Mouse (Mus musculus): ENCODE results near the gene Otop3. TPM values are rescaled to one million over a fixed set of nuclear protein-coding genes. Genes with fewer than 3 reads are reported as not detected.

Otop3 gene
- total RNA-seq (2014; rRNA removed) (0.31 and 0.48 TPM in 2 replicates), polyA plus RNA-seq (2015; fragmentation: Nextera tagmentation; extraction: Ambion mirVana) (0.47 and 0.98 TPM in 2 replicates)

DNA sequence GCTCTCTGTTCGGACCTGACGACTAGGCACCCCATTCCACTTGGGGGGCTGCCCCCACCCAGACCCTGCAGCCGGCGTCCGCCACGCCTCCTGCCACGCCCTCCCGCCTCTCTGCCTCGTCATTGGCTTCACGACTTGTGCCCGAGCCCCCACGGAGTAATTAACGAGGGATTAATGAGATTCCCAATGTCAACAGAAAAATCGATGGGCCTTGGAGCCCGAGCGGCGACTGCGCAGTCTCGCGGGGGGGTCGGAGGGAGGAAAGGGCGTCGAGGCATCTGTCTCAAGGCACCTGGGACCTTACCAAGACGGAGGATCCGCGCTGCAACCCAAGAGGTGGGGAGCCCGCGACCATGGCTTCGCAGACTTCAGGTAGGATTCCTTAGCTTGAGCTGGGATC, at the start of gene Otop3:
Otop3 (plus strand) TSS at position 201 of the 400 bp plus-strand sequence.
- 2% methylated on average over 29 of the region's 29 CpGs for WGBS
- Histone ChIP-seq H3K4me2 (ENCODE audit: low read depth) (peak within 1 kb of the TSS; percentile 55), H3K4me1 (ENCODE audit: insufficient read depth) (0 out of 2 replicates have a peak, but pooled peaks cover 3% of the 10 kb centered on the region), H3K36me3 (ENCODE audit: insufficient read depth) (no peaks in the 10 kb centered on the region), H3K27ac (ENCODE audit: low read depth, low read length) (no peak within 1 kb of the TSS), H3K9me3 (ENCODE audit: low read length) (no peaks in the 10 kb centered on the region), H3K9ac (peak within 1 kb of the TSS; percentile 26; the same call in 1 of the 2 replicates), H3K4me3 (ENCODE audit: low read depth, low read length) (peak within 1 kb of the TSS; percentile 24), H3K27me3 (ENCODE audit: insufficient read depth, low read length) (peaks cover 19% of the 10 kb centered on the region)
- TF ChIP-seq CTCF (IDR thresholded peaks at IDR 0.05; ENCODE audit: low read depth), result no peak
- ATAC-seq, result no peak
- no peak for DNase-seq

DNA sequence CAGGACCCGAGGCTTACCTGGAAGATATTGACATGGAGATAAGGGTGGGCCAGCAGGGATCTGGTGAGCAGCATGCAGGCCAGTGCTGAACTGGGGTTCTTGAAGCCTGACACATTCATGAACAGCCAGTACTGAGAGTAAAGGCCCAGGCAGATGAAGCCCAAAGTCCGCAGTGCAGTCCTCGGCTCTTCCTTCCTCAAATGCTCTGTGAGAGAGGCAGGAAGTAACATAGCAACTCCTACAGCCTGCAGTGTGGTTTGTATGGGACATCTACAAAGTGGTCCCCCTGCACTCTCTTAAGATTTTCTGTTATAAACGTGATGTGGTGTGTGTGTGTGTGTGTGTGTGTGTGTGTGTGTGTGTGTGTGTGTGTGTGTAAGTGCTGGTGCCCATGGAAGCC, 49.2 kb upstream of the Otop3 start:
- H3K9ac ChIP-seq, result no peak overlapping the region
- no peak for ATAC-seq

DNA sequence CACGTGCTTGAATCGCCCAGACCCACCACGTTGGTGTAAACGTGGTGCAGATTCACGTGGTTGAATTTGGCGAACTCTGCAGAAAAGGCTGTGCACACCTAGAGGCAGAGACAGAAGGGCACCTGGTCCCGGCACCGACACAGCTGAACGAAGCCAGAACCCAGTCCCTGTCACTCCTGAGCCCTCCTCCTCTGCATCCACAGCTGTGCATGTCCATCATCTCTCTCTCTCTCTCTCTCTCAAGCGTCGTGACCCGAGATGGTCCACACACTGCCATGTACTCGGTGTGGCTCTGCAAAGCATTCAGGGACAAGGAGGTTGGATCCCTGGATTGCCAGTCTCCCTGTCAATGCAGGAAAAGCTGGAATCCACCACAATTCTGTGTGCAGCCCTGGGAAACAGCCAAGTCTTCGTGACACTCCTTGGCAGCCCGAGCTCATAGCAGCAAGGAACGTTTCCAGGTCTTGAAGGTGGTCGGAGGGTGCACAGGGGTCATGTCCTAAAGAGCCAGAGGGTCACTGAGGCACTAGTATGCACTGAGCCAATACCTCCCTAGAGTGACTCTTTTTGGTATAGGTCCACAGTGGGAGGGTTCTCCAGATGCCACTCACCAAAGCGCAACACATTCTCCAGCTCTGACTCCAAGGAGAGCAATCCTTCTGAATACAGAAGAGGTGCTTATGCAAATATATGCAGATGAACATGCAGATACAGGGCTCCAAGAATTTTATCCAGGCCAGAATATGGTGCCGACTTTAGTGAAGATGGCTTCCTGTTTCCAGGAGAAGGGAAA, 48.1 kb upstream of the Otop3 start:
- no peaks in the 10 kb centered on the region; the same call in 1 of the 2 replicates for H3K4me1 ChIP-seq (ENCODE audit: insufficient read depth)
- TF ChIP-seq CTCF (IDR thresholded peaks at IDR 0.05; ENCODE audit: low read depth), result no peak
- DNase-seq (peak; percentile 61), ATAC-seq (peak; percentile 69)
- H3K9ac ChIP-seq, result no peak overlapping the region
- no peaks in the 10 kb centered on the region for H3K9me3 ChIP-seq (ENCODE audit: low read length)
- peak overlapping the region; percentile 64; the same call in 1 of the 2 replicates for H3K27ac ChIP-seq (ENCODE audit: low read depth, low read length)
- WGBS, result 59% methylated on average over 19 of the region's 19 CpGs
- H3K36me3 ChIP-seq (ENCODE audit: insufficient read depth), result no peaks in the 10 kb centered on the region
- H3K27me3 ChIP-seq (ENCODE audit: insufficient read depth, low read length), result no peaks in the 10 kb centered on the region
- H3K4me3 ChIP-seq (ENCODE audit: low read depth, low read length), result no peak overlapping the region
- H3K4me2 ChIP-seq (ENCODE audit: low read depth), result no peak overlapping the region

More for the DNA sequence above, 49.2 kb upstream of the Otop3 start:
- Histone ChIP-seq H3K4me3 (ENCODE audit: low read depth, low read length) (no peak overlapping the region), H3K4me2 (ENCODE audit: low read depth) (no peak overlapping the region), H3K27me3 (ENCODE audit: insufficient read depth, low read length) (no peaks in the 10 kb centered on the region), H3K27ac (ENCODE audit: low read depth, low read length) (no peak overlapping the region), H3K9me3 (ENCODE audit: low read length) (no peaks in the 10 kb centered on the region), H3K4me1 (ENCODE audit: insufficient read depth) (no peaks in the 10 kb centered on the region; the same call in 1 of the 2 replicates), H3K36me3 (ENCODE audit: insufficient read depth) (no peaks in the 10 kb centered on the region)
- no peak for TF ChIP-seq CTCF (IDR thresholded peaks at IDR 0.05; ENCODE audit: low read depth)
- no peak for DNase-seq
- WGBS, result 81% methylated on average over 4 of the region's 4 CpGs

DNA sequence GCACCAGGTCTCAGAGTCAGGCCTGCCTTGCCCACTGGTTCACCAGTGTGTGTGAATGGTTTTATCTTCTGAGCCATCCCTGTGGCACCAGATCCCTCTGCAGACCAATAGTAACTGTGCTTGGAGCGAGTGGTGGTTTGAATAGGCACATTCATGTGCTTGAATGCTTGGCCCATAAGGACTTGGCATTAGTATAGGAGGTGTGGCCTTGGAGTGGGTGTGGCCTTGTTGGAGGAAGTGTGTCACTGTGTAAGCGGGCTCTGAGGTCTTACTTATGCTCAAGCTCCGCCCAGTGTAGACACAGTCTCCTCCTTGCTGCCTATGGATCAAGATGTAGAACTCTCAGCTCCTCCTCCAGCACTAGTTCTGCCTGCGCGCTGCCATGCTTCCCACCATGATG, 47.1 kb upstream of the Otop3 start:
- DNase-seq (no peak), ATAC-seq (peak; percentile 7; the same call in 1 of the 2 replicates)
- H3K27me3 ChIP-seq (ENCODE audit: insufficient read depth, low read length), result no peaks in the 10 kb centered on the region
- no peak overlapping the region for H3K4me2 ChIP-seq (ENCODE audit: low read depth)
- TF ChIP-seq CTCF (IDR thresholded peaks at IDR 0.05; ENCODE audit: low read depth), result no peak
- no peaks in the 10 kb centered on the region; the same call in 1 of the 2 replicates for H3K4me1 ChIP-seq (ENCODE audit: insufficient read depth)
- WGBS, result 74% methylated on average over 5 of the region's 5 CpGs
- H3K9me3 ChIP-seq (ENCODE audit: low read length), result no peaks in the 10 kb centered on the region
- no peaks in the 10 kb centered on the region for H3K36me3 ChIP-seq (ENCODE audit: insufficient read depth)
- no peak overlapping the region for H3K4me3 ChIP-seq (ENCODE audit: low read depth, low read length)
- H3K9ac ChIP-seq, result no peak overlapping the region
- H3K27ac ChIP-seq (ENCODE audit: low read depth, low read length), result no peak overlapping the region

DNA sequence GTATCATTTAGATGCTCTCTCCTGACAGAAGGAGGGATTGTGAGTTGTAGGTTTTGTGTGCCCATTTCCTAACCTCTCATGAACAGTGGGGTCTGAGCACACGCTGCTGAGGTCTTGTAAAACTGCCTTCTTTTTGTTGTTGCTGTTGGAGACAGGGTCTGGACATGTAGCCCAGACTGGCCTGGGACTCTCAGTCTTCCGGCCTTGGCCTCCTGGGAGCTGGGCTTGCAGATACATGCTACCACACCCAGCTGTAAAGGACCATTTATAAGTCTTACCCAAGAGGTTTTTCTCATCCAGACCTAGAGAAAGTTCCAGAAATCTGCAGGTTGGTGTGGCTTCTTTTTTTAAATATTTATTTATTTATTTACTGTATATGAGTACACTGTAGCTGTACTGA, 46.2 kb upstream of the Otop3 start:
- WGBS, result 81% methylated on average over 2 of the region's 2 CpGs

DNA sequence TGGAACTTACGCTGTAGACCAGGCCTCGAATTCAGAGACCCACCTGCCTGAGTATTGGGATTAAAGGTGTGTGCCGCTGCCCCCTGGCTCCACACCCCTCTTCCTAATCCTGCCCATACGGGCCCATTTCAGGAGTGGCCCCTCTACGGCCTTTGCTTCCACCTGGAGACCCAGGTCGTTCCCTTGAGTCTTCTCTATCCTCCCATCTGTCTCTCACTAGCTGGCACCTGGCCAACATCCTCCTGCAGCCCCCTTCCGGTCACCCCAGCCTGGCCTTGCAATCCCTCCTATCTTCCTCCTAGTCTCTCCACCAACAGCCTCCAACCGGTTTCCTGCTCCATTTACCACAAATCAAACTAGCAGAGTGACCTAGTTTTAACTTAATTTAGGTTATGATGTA, 44.6 kb upstream of the Otop3 start:
- no peaks in the 10 kb centered on the region for H3K27me3 ChIP-seq (ENCODE audit: insufficient read depth, low read length)
- no peak for DNase-seq
- H3K27ac ChIP-seq (ENCODE audit: low read depth, low read length), result no peak overlapping the region
- no peak overlapping the region for H3K9ac ChIP-seq
- no peak overlapping the region for H3K4me3 ChIP-seq (ENCODE audit: low read depth, low read length)
- no peaks in the 10 kb centered on the region for H3K36me3 ChIP-seq (ENCODE audit: insufficient read depth)
- no peak for ATAC-seq
- no peaks in the 10 kb centered on the region; the same call in 1 of the 2 replicates for H3K4me1 ChIP-seq (ENCODE audit: insufficient read depth)
- TF ChIP-seq CTCF (IDR thresholded peaks at IDR 0.05; ENCODE audit: low read depth), result no peak
- H3K9me3 ChIP-seq (ENCODE audit: low read length), result no peaks in the 10 kb centered on the region
- no peak overlapping the region for H3K4me2 ChIP-seq (ENCODE audit: low read depth)
- WGBS, result 82% methylated on average over 8 of the region's 8 CpGs

More for the DNA sequence above, 46.2 kb upstream of the Otop3 start:
- ATAC-seq (no peak), DNase-seq (no peak)
- H3K36me3 ChIP-seq (ENCODE audit: insufficient read depth), result no peaks in the 10 kb centered on the region
- no peaks in the 10 kb centered on the region; the same call in 1 of the 2 replicates for H3K4me1 ChIP-seq (ENCODE audit: insufficient read depth)
- no peak overlapping the region for H3K27ac ChIP-seq (ENCODE audit: low read depth, low read length)
- H3K4me2 ChIP-seq (ENCODE audit: low read depth), result no peak overlapping the region
- H3K27me3 ChIP-seq (ENCODE audit: insufficient read depth, low read length), result no peaks in the 10 kb centered on the region
- no peak for TF ChIP-seq CTCF (IDR thresholded peaks at IDR 0.05; ENCODE audit: low read depth)
- no peaks in the 10 kb centered on the region for H3K9me3 ChIP-seq (ENCODE audit: low read length)
- H3K4me3 ChIP-seq (ENCODE audit: low read depth, low read length), result no peak overlapping the region
- H3K9ac ChIP-seq, result no peak overlapping the region

DNA sequence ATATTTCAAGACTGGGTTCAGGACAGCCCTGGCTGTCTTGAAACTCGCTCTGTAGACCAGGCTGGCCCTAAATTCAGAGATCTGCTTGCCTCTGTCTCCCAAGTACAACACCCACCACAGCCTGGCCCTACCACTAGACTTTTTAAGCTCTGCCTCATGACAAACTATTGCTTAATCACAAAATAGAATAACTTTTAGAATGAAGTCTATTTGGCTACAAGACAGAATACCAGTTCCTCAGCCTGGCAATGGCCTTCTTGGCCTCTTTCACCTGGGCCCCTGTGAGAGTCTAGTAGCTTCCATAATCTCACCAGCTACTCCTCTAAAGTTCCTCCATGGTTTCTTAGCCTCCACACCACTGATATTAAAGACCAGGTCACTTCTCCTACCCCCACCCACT, 44.2 kb upstream of the Otop3 start:
- ATAC-seq (no peak), DNase-seq (no peak)
- no peak overlapping the region for H3K9ac ChIP-seq
- 95% methylated on average over 1 of the region's 1 CpGs for WGBS
- no peaks in the 10 kb centered on the region for H3K27me3 ChIP-seq (ENCODE audit: insufficient read depth, low read length)
- no peaks in the 10 kb centered on the region for H3K36me3 ChIP-seq (ENCODE audit: insufficient read depth)
- H3K4me2 ChIP-seq (ENCODE audit: low read depth), result no peak overlapping the region
- H3K4me1 ChIP-seq (ENCODE audit: insufficient read depth), result no peaks in the 10 kb centered on the region; the same call in 1 of the 2 replicates
- H3K27ac ChIP-seq (ENCODE audit: low read depth, low read length), result no peak overlapping the region
- no peaks in the 10 kb centered on the region for H3K9me3 ChIP-seq (ENCODE audit: low read length)
- no peak for TF ChIP-seq CTCF (IDR thresholded peaks at IDR 0.05; ENCODE audit: low read depth)
- no peak overlapping the region for H3K4me3 ChIP-seq (ENCODE audit: low read depth, low read length)

Measured in forebrain, postnatal 0 days (tissue).